Mouse (Mus musculus) hindbrain, embryonic 12.5 days (tissue): ENCODE results near the gene Brox. TPM values are rescaled to one million over a fixed set of nuclear protein-coding genes. Genes with fewer than 3 reads are reported as not detected.

Experiments
- ATAC-seq: fragments of 200-750 bp; cut with Nextera tagmentation; 2 replicates; pipeline ENCODE4 v1.8.0; 2017; ENCODE audit warnings: moderate TSS enrichment; ENCODE audit not compliant: low FRiP score
- H3K27ac ChIP-seq: fragments of 300-500 bp; sonication (generic); 2 replicates; pipeline ENCODE4 v1.5.1; 2016; ENCODE audit warnings: mild to moderate bottlenecking
- H3K27me3 ChIP-seq: fragments of 300-500 bp; sonication (generic); 2 replicates; pipeline ENCODE4 v1.6.1; 2016; ENCODE audit warnings: mild to moderate bottlenecking
- H3K36me3 ChIP-seq: fragments of 300-500 bp; sonication (generic); 2 replicates; pipeline ENCODE4 v1.6.1; 2016; ENCODE audit warnings: mild to moderate bottlenecking
- H3K4me1 ChIP-seq: fragments of 300-500 bp; sonication (generic); 2 replicates; pipeline ENCODE4 v1.6.1; 2016
- H3K4me2 ChIP-seq: fragments of 300-500 bp; sonication (generic); replicated peaks from 2 replicates; pipeline ENCODE4 v1.6.1; 2016; ENCODE audit warnings: mild to moderate bottlenecking
- H3K4me3 ChIP-seq: fragments of 300-500 bp; sonication (generic); 2 replicates; pipeline ENCODE4 v1.5.1; 2016; ENCODE audit warnings: mild to moderate bottlenecking
- H3K9ac ChIP-seq: fragments of 300-500 bp; sonication (generic); 2 replicates; pipeline ENCODE4 v1.6.1; 2016; ENCODE audit warnings: mild to moderate bottlenecking, moderate library complexity
- H3K9me3 ChIP-seq: fragments of 300-500 bp; sonication (generic); replicated peaks from 2 replicates; pipeline ENCODE4 v1.6.1; 2016; ENCODE audit warnings: mild to moderate bottlenecking
- WGBS: fragments of 180-500 bp; shearing (Covaris S2); methylation state at CpG from one replicate; pipeline ENCODE4 v1.1.7; 2016; 5-methylcytosine and 5-hydroxymethylcytosine counted together
- polyA plus RNA-seq: library from polyadenylated mRNA; unstranded; fragments of >200 nt; fragmentation: Nextera tagmentation; extraction: Ambion mirVana; gene quantifications from 2 replicates; pipeline ENCODE4 v1.2.1, GENCODE M21; 2016

Gene Brox
- polyA plus RNA-seq, 1 experiment from 2014 or later, result 77.8 TPM

- Histone ChIP-seq H3K27me3 (no peaks in the 10 kb centered on the region), H3K4me2 (no peak overlapping the region), H3K36me3 (no peaks in the 10 kb centered on the region), H3K9me3 (no peaks in the 10 kb centered on the region), H3K27ac (no peak overlapping the region), H3K4me1 (no peaks in the 10 kb centered on the region), H3K4me3 (no peak overlapping the region), H3K9ac (no peak overlapping the region)
- ATAC-seq, result no peak
- 83% methylated on average over 13 of the region's 13 CpGs for WGBS
Observed at GRCm38 (mm10) chr1:183264145-183265008, 32.7 kb downstream of the Brox start.

GRCm38 (mm10) chr1:183252574-183252973 lies 44.5 kb downstream of the Brox start:
- Histone ChIP-seq H3K4me1 (peaks cover 9% of the 10 kb centered on the region), H3K27ac (peak overlapping the region; percentile 52; the same call in 1 of the 2 replicates), H3K36me3 (no peaks in the 10 kb centered on the region), H3K9ac (no peak overlapping the region), H3K9me3 (no peaks in the 10 kb centered on the region), H3K4me2 (no peak overlapping the region), H3K27me3 (no peaks in the 10 kb centered on the region), H3K4me3 (no peak overlapping the region)
- ATAC-seq, result peak; percentile 68
- 37% methylated on average over 10 of the region's 10 CpGs for WGBS

GRCm38 (mm10) chr1:183251818-183252217 lies 45.3 kb downstream of the Brox start:
- Histone ChIP-seq H3K4me2 (no peak overlapping the region), H3K9me3 (no peaks in the 10 kb centered on the region), H3K36me3 (no peaks in the 10 kb centered on the region), H3K27me3 (no peaks in the 10 kb centered on the region), H3K9ac (no peak overlapping the region), H3K4me1 (peaks cover 11% of the 10 kb centered on the region), H3K4me3 (no peak overlapping the region), H3K27ac (peak overlapping the region; percentile 17; the same call in 1 of the 2 replicates)
- ATAC-seq, result no peak
- WGBS, result 73% methylated on average over 2 of the region's 2 CpGs

- 76% methylated on average over 4 of the region's 4 CpGs for WGBS
- H3K4me1 ChIP-seq, result peaks cover 13% of the 10 kb centered on the region
- H3K9ac ChIP-seq, result no peak overlapping the region
- H3K27me3 ChIP-seq, result no peaks in the 10 kb centered on the region
- no peak overlapping the region for H3K4me3 ChIP-seq
- no peak for ATAC-seq
- H3K4me2 ChIP-seq, result no peak overlapping the region
- H3K9me3 ChIP-seq, result no peaks in the 10 kb centered on the region
- H3K27ac ChIP-seq, result no peak overlapping the region
- H3K36me3 ChIP-seq, result no peaks in the 10 kb centered on the region
Observed at GRCm38 (mm10) chr1:183250612-183251011, 46.5 kb downstream of the Brox start.

GRCm38 (mm10) chr1:183248144-183248543 lies 48.9 kb downstream of the Brox start:
- no peaks in the 10 kb centered on the region for H3K36me3 ChIP-seq
- H3K27me3 ChIP-seq, result no peaks in the 10 kb centered on the region
- peaks cover 13% of the 10 kb centered on the region for H3K4me1 ChIP-seq
- H3K4me3 ChIP-seq, result no peak overlapping the region
- no peak overlapping the region for H3K27ac ChIP-seq
- H3K9ac ChIP-seq, result no peak overlapping the region
- 46% methylated on average over 1 of the region's 1 CpGs for WGBS
- ATAC-seq, result no peak
- no peak overlapping the region for H3K4me2 ChIP-seq
- peaks cover 4% of the 10 kb centered on the region; the same call in 1 of the 2 replicates for H3K9me3 ChIP-seq

GRCm38 (mm10) chr1:183243293-183243692 lies 53.8 kb downstream of the Brox start:
- 70% methylated on average over 7 of the region's 7 CpGs for WGBS
- no peak overlapping the region for H3K9ac ChIP-seq
- H3K27ac ChIP-seq, result no peak overlapping the region
- no peaks in the 10 kb centered on the region for H3K27me3 ChIP-seq
- no peak overlapping the region for H3K4me3 ChIP-seq
- no peak for ATAC-seq
- no peaks in the 10 kb centered on the region for H3K36me3 ChIP-seq
- no peak overlapping the region for H3K4me2 ChIP-seq
- H3K9me3 ChIP-seq, result peaks cover 4% of the 10 kb centered on the region; the same call in 1 of the 2 replicates
- peaks cover 3% of the 10 kb centered on the region; the same call in 1 of the 2 replicates for H3K4me1 ChIP-seq

GRCm38 (mm10) chr1:183237901-183238300 lies 59.2 kb downstream of the Brox start:
- 34% methylated on average over 2 of the region's 2 CpGs for WGBS

GRCm38 (mm10) chr1:183236460-183236859 lies 60.6 kb downstream of the Brox start:
- no peak for ATAC-seq
- Histone ChIP-seq H3K4me2 (no peak overlapping the region), H3K27ac (no peak overlapping the region), H3K4me3 (no peak overlapping the region), H3K36me3 (no peaks in the 10 kb centered on the region), H3K9me3 (no peaks in the 10 kb centered on the region), H3K4me1 (no peaks in the 10 kb centered on the region), H3K9ac (no peak overlapping the region), H3K27me3 (no peaks in the 10 kb centered on the region)
- 88% methylated on average over 5 of the region's 5 CpGs for WGBS

More at GRCm38 (mm10) chr1:183237901-183238300, 59.2 kb downstream of the Brox start:
- Histone ChIP-seq H3K36me3 (no peaks in the 10 kb centered on the region), H3K27me3 (no peaks in the 10 kb centered on the region), H3K4me3 (no peak overlapping the region), H3K9me3 (no peaks in the 10 kb centered on the region), H3K4me1 (no peaks in the 10 kb centered on the region), H3K4me2 (no peak overlapping the region), H3K9ac (no peak overlapping the region), H3K27ac (no peak overlapping the region)
- no peak for ATAC-seq

- H3K9ac ChIP-seq, result no peak overlapping the region
- H3K27ac ChIP-seq, result no peak overlapping the region
- H3K4me1 ChIP-seq, result peaks cover 4% of the 10 kb centered on the region
- H3K4me3 ChIP-seq, result no peak overlapping the region
- no peaks in the 10 kb centered on the region for H3K27me3 ChIP-seq
- no peaks in the 10 kb centered on the region for H3K36me3 ChIP-seq
- H3K4me2 ChIP-seq, result no peak overlapping the region
- WGBS, result 74% methylated on average over 11 of the region's 11 CpGs
- H3K9me3 ChIP-seq, result no peaks in the 10 kb centered on the region
- no peak for ATAC-seq
Observed at GRCm38 (mm10) chr1:183233679-183234174, 63.3 kb downstream of the Brox start.

GRCm38 (mm10) chr1:183232985-183233678 lies 63.9 kb downstream of the Brox start:
- Histone ChIP-seq H3K27me3 (no peaks in the 10 kb centered on the region), H3K36me3 (no peaks in the 10 kb centered on the region), H3K27ac (no peak overlapping the region), H3K9me3 (no peaks in the 10 kb centered on the region), H3K9ac (no peak overlapping the region), H3K4me3 (no peak overlapping the region), H3K4me2 (no peak overlapping the region), H3K4me1 (peaks cover 8% of the 10 kb centered on the region)
- WGBS, result 82% methylated on average over 7 of the region's 7 CpGs
- ATAC-seq, result no peak

- 84% methylated on average over 7 of the region's 7 CpGs for WGBS
- no peak for ATAC-seq
- H3K27me3 ChIP-seq, result no peaks in the 10 kb centered on the region
- H3K36me3 ChIP-seq, result no peaks in the 10 kb centered on the region
- H3K4me3 ChIP-seq, result no peak overlapping the region
- no peak overlapping the region for H3K9ac ChIP-seq
- peaks cover 8% of the 10 kb centered on the region for H3K4me1 ChIP-seq
- no peak overlapping the region for H3K4me2 ChIP-seq
- H3K9me3 ChIP-seq, result no peaks in the 10 kb centered on the region
- no peak overlapping the region for H3K27ac ChIP-seq
Observed at GRCm38 (mm10) chr1:183227469-183227868, 69.6 kb downstream of the Brox start.
